In genomic region chr16:21636156-21636853, GRCm38 (mm10) we compare ENCODE assay signal across 15 mouse cellular contexts. TPM values are rescaled to one million over a fixed set of nuclear protein-coding genes. Genes with fewer than 3 reads are reported as not detected.
DNase-seq lines count a peak whose midpoint lies in the region; ATAC-seq and TF ChIP-seq lines count a peak whose summit lies in the region.
"Had no signal": no experiment of that assay in that cellular context is flagged by ENCODE, and none has a peak within 500 bp of the region (broad histone marks: within the 10 kb centered on the region; RNA-seq: fewer than 3 reads in every experiment).

No protein-coding gene starts in this region.

- peaks cover 2% of the 10 kb centered on the region; the same call in 1 of the 2 replicates for H3K4me1 ChIP-seq in lung, postnatal 0 days (ENCODE audit: insufficient read depth, low read depth, low read length)
- peaks cover 21% of the 10 kb centered on the region for H3K4me1 ChIP-seq in lung, adult 2 months (ENCODE audit: control insufficient read depth, insufficient read depth, low read length)
- peaks cover 3 to 22% of the 10 kb centered on the region in 2 experiments for H3K4me1 ChIP-seq in heart, embryonic 14.5 days (ENCODE audit: control insufficient read depth in 2 of 2, insufficient read depth in 2 of 2, low read length in 2 of 2)
- H3K4me1 ChIP-seq: liver, embryonic 15.5 days had no signal

- no peaks in the 10 kb centered on the region for H3K9me3 ChIP-seq in lung, postnatal 0 days (ENCODE audit: low read length)
- H3K9me3 ChIP-seq in heart, embryonic 14.5 days (ENCODE audit: control insufficient read depth, low read length), result no peaks in the 10 kb centered on the region
- H3K9me3 ChIP-seq: G1E; liver, embryonic 15.5 days had no signal

- TF ChIP-seq EP300 in lung, postnatal 0 days (IDR thresholded peaks at IDR 0.05), result no peak

- H3K27me3 ChIP-seq in lung, postnatal 0 days (replicated peaks; ENCODE audit: insufficient read depth, low read length), result no peaks in the 10 kb centered on the region
- no peaks in the 10 kb centered on the region for H3K27me3 ChIP-seq in heart, embryonic 14.5 days (ENCODE audit: control insufficient read depth, insufficient read depth, low read length)
- H3K27me3 ChIP-seq: liver, embryonic 15.5 days had no signal

- WGBS in lung, postnatal 0 days, result 67% methylated on average over 5 of the region's 5 CpGs
- WGBS in lung, adult 2 months, result 56% methylated on average over 5 of the region's 5 CpGs
- 58% methylated on average over 5 of the region's 5 CpGs for WGBS in heart, embryonic 14.5 days

- no peak overlapping the region for H3K4me2 ChIP-seq in lung, postnatal 0 days (replicated peaks; ENCODE audit: low read depth, low read length)
- H3K4me2 ChIP-seq in heart, embryonic 14.5 days (ENCODE audit: low read length), result no peak overlapping the region
- H3K4me2 ChIP-seq: liver, embryonic 15.5 days had no signal

- H3K36me3 ChIP-seq in lung, postnatal 0 days (ENCODE audit: insufficient read depth, low read length), result no peaks in the 10 kb centered on the region
- H3K36me3 ChIP-seq in heart, embryonic 14.5 days (ENCODE audit: control insufficient read depth, insufficient read depth, low read length), result no peaks in the 10 kb centered on the region
- H3K36me3 ChIP-seq: liver, embryonic 15.5 days had no signal

- no peak overlapping the region for H3K27ac ChIP-seq in lung, postnatal 0 days (ENCODE audit: low read length)
- H3K27ac ChIP-seq in heart, embryonic 14.5 days (replicated peaks in 1 of 2; ENCODE audit: control insufficient read depth in 1 of 2, insufficient read depth in 1 of 2, low read depth in 2 of 2, low read length in 2 of 2), result peak overlapping the region; percentile 1 to 79

- TF ChIP-seq CTCF in lung, postnatal 0 days (IDR thresholded peaks at IDR 0.05), result no peak
- no peak for TF ChIP-seq CTCF in lung, adult 2 months (IDR thresholded peaks at IDR 0.05; ENCODE audit: insufficient read depth, low read length)

- no peak for DNase-seq in frontal cortex, postnatal 25 days (ENCODE audit: low spot score in 2 of 2)
- no peak for DNase-seq in lung, postnatal 0 days (ENCODE audit: low spot score)
- DNase-seq in lung, adult 2 months, result no peak
- no peak for DNase-seq in right cerebral cortex, postnatal 36 days (ENCODE audit: low spot score in 2 of 2)
- no peak for DNase-seq in spleen, postnatal 4 days (ENCODE audit: low spot score in 2 of 2)
- no peak for DNase-seq in left cerebral cortex, postnatal 14 days (ENCODE audit: low spot score in 2 of 2)
- DNase-seq: cerebellum, adult 11-12 months; forebrain, postnatal 0 days; kidney, adult 9 months; left cerebral cortex, postnatal 4 days; midbrain, embryonic 14.5 days had no signal

- no peak overlapping the region for H3K4me3 ChIP-seq in lung, postnatal 0 days (ENCODE audit: low read depth, low read length)
- no peak overlapping the region for H3K4me3 ChIP-seq in lung, adult 2 months (replicated peaks; ENCODE audit: extremely low read depth, low read depth, low read length)
- H3K4me3 ChIP-seq in heart, embryonic 14.5 days (ENCODE audit: control insufficient read depth in 1 of 2, insufficient read depth in 1 of 2, low read depth in 1 of 2, low read length in 2 of 2), result no peak overlapping the region
- H3K4me3 ChIP-seq: liver, embryonic 15.5 days had no signal

- TF ChIP-seq POLR2A in lung, adult 2 months (IDR thresholded peaks at IDR 0.05; ENCODE audit: borderline replicate concordance, extremely low read depth, low read depth, low read length), result no peak

- intact Hi-C loops in left cerebral cortex, postnatal 14 days (cut with DNase I), result no loop called here

- H3K9ac ChIP-seq in lung, postnatal 0 days (replicated peaks; ENCODE audit: low read depth), result no peak overlapping the region
- no peak overlapping the region for H3K9ac ChIP-seq in heart, embryonic 14.5 days (ENCODE audit: low read length)
- H3K9ac ChIP-seq: forebrain, postnatal 0 days; liver, embryonic 15.5 days had no signal

- ATAC-seq in frontal cortex, adult (ENCODE audit: low TSS enrichment), result peak; percentile 62
- ATAC-seq in lung, postnatal 0 days, result peak; percentile 41; the same call in 1 of the 2 replicates
- no peak for ATAC-seq in heart, embryonic 14.5 days (ENCODE audit: insufficient number of reproducible peaks, insufficient read depth, low FRiP score, low read depth)
- ATAC-seq: forebrain, postnatal 0 days had no signal

RNA-seq across cellular contexts. Expression of gene 2510009E07Rik, which starts 58.2 kb away (rescaled TPM):
- polyA plus RNA-seq in lung, postnatal 0 days (2015; fragmentation: Nextera tagmentation; extraction: Ambion mirVana), result 16.8 and 17.0 TPM in 2 replicates
- 20.9 and 22.5 TPM in 2 replicates for polyA plus RNA-seq in lung, adult 2 months (2012; rRNA removed)
- polyA plus RNA-seq in heart, embryonic 14.5 days (2014; fragmentation: Nextera tagmentation; extraction: Ambion mirVana), result 22.9 and 23.2 TPM in 2 replicates
- 10 to 100 TPM; 54.7 to 59.9 TPM for total RNA-seq in left cerebral cortex, postnatal 14 days (2021)
- polyA plus RNA-seq: G1E had no signal
